Mouse (Mus musculus) ES-Bruce4 (cell line): ENCODE measurements at regions not wholly inside any gene's neighbourhood (a gene's known extent, or its start where the extent isn't known, plus 50 kb on each side); places are given as distances from the start of the nearest gene placed in this dataset.

ENCODE experiments used
- CTCF ChIP-seq: IDR thresholded peaks from one replicate; pipeline ENCODE4 v1.8.1; 2011; ENCODE audit warnings: low read depth, low read length
- EP300 ChIP-seq: IDR thresholded peaks from 2 replicates; pipeline ENCODE4 v1.6.1; 2011; ENCODE audit warnings: low read depth, low read length; ENCODE audit not compliant: insufficient read depth

DNA sequence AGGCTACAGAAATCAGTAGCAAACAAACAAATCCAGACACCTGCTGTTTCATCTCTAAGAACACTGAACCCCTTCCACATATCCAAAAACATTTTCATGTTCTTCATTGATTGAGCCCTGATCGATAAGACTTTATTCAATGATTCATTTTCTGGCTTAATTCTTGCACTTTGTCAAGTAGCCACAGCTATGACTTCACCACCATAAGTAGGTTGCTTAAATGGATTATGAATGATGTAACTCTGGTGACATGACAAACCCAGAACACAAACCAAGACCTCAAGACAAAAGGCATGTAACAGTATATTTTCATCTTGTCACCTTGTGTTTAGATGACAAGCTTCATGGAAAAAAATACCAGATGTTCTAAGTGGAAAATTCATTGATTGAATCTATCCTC is 123.1 kb upstream of the Cd180 start:
- no peak for TF ChIP-seq EP300
- no peak for TF ChIP-seq CTCF
